Mouse (Mus musculus) kidney, adult 10 weeks (tissue): Measurements from ENCODE around the gene Tnfsf15. TPM values are rescaled to one million over a fixed set of nuclear protein-coding genes. Genes with fewer than 3 reads are reported as not detected.

Experiments used
- polyA plus RNA-seq: library from polyadenylated mRNA; stranded (reverse); fragments of 350-450 nt; fragmentation: Illumina TruSeq; extraction: RNeasy Lipid Tissue Mini Kit (QIAGEN cat#74804); gene quantifications from one replicate; pipeline ENCODE4 v1.2.3, GENCODE M21; 2014; ENCODE audit warnings: low read depth, low replicate concordance

Gene Tnfsf15
- 3.6 TPM for polyA plus RNA-seq

GRCm38 (mm10) chr4:63744693-63745171 lies at the start of gene Tnfsf15:
Gene Tnfsf15, minus strand, starts transcription at chr4:63745113.

Other genes with a start within 250 kb of the Tnfsf15 start
- gene Whrn, start 249.1 kb downstream of the Tnfsf15 start, polyA plus RNA-seq, result 0.49 TPM
- gene Atp6v1g1, start 200.3 kb downstream of the Tnfsf15 start, polyA plus RNA-seq, result 545 TPM
- gene Tmem268, start 186.3 kb downstream of the Tnfsf15 start, polyA plus RNA-seq, result 6.3 TPM
- not detected for gene Gm11213, start 139.9 kb downstream of the Tnfsf15 start, polyA plus RNA-seq
- not detected for gene Tex48, start 122.7 kb downstream of the Tnfsf15 start, polyA plus RNA-seq
- not detected for gene Gm11214, start 81.7 kb downstream of the Tnfsf15 start, polyA plus RNA-seq
- not detected for gene Tnfsf8, start 116.2 kb upstream of the Tnfsf15 start, polyA plus RNA-seq